Mouse (Mus musculus) liver, adult 2 months (tissue): ENCODE results near the gene Mast3.

ENCODE experiments used
- CTCF ChIP-seq: fragments of 200-500 bp; IDR thresholded peaks from 2 replicates; pipeline ENCODE4 v1.5.1; 2011; ENCODE audit warnings: low read depth, low read length, control low read depth
- POLR2A ChIP-seq: fragments of 200-500 bp; IDR thresholded peaks from 2 replicates; pipeline ENCODE4 v1.6.1; 2011; ENCODE audit warnings: low read length, control low read depth; ENCODE audit not compliant: insufficient read depth; ENCODE audit errors: extremely low read depth

DNA sequence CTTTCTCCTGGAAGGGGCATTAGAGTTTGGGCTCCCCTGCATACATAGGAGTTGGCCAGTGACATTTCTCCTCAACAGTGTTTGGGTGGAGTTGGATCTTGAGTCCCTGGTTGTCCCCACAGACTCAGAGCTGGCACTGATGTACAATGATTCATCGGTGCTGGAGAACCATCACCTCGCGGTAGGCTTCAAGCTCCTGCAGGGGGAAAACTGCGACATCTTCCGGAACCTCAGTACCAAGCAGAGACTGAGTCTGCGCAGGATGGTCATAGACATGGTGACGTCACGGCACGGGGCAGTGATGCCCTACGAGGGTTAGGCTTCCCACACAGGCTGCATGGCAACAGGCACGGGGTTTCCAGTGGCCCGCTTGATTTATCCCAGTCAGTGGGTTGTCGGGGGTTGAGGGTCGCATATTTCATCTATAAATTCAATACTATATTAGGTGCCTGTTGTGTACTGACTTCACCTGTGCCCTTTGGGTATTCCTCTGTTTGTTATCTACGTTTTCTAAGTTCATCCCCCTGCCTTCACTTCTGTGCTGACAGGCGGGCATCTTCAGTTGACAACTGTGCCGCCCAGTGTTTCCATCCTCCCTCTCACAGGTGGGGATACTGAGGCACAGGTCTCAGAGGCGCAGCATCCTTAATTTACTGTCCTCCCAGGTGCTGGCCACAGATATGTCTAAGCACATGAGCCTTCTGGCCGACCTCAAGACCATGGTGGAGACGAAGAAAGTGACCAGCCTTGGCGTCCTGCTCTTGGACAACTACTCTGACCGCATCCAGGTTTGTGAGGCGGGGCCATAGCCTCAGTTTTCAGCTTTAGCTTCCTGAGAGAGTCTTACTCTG, 56.4 kb downstream of the Mast3 start:
- no peak for TF ChIP-seq POLR2A
- no peak for TF ChIP-seq CTCF
